Mouse (Mus musculus): ENCODE results near the gene Zfp653. TPM values are rescaled to one million over a fixed set of nuclear protein-coding genes. Genes with fewer than 3 reads are reported as not detected.

The Zfp653 gene
- polyA plus RNA-seq, 1 experiment = 52.0 TPM

DNA sequence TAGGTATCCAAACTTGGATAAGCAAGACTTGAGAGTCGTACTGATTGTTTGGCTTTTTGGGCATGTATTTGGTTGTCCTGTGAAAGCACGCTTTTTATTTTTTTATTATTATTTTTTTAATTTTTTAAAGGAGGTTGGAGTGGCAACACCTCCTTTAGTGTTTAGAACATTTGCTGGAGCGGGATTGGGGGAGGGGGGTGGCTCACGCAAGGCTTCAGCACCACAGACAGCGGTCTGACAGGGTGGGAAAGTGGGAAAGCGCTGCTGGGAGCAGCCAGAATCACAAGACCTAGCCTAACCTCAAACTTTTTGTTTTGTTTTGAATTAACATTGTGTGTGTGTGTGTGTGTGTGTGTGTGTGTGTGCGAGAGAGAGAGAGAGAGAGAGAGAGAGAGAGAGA lies 17.5 kb downstream of the Zfp653 start:
- WGBS = 52% methylated on average over 7 of the region's 7 CpGs
- no peaks in the 10 kb centered on the region; the same call in 1 of the 2 replicates for H3K36me3 ChIP-seq (ENCODE audit: control insufficient read depth, insufficient read depth, low read length)
- H3K27me3 ChIP-seq (ENCODE audit: control insufficient read depth, insufficient read depth, low read length) = peaks cover 10% of the 10 kb centered on the region; the same call in 1 of the 2 replicates
- TF ChIP-seq CTCF (IDR thresholded peaks at IDR 0.05; ENCODE audit: borderline replicate concordance, control insufficient read depth, extremely low read depth, insufficient read depth, low read length, poor library complexity) (no peak), POLR2A (IDR thresholded peaks at IDR 0.05; ENCODE audit: control insufficient read depth, extremely low read depth, insufficient read depth, low read length, poor library complexity) (no peak)
- H3K27ac ChIP-seq (ENCODE audit: control insufficient read depth, insufficient read depth, low read length) = no peak overlapping the region
- no peak overlapping the region for H3K4me3 ChIP-seq (ENCODE audit: control insufficient read depth, insufficient read depth, low read length)
- no peak for DNase-seq
- peaks cover 21% of the 10 kb centered on the region for H3K4me1 ChIP-seq (replicated peaks; ENCODE audit: control insufficient read depth, insufficient read depth, low read length)

DNA sequence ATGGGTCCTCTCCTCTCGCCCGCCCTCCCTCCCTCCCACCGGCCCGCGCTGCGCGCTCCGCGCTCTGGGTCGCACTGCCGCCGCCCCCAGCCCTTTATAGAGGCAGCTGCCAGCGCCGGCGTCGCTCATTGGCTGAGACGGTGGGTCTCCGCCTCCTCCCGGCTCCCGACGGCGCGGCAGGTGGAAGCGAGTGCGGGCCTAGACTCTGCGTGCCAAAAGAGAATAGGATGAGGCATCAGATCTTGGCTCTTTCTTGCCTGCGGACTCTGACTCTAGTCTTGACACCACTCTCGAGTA lies 19.3 kb downstream of the Zfp653 start, which contains the start of gene Elavl3:
TSS of gene Elavl3 (minus strand) at position 66 of the 297 bp plus-strand sequence.
- WGBS = 6% methylated on average over 25 of the region's 28 CpGs
- H3K36me3 ChIP-seq (ENCODE audit: control insufficient read depth, insufficient read depth, low read length) = no peaks in the 10 kb centered on the region
- peaks cover 21% of the 10 kb centered on the region for H3K4me1 ChIP-seq (replicated peaks; ENCODE audit: control insufficient read depth, insufficient read depth, low read length)
- TF ChIP-seq CTCF (IDR thresholded peaks at IDR 0.05; ENCODE audit: borderline replicate concordance, control insufficient read depth, extremely low read depth, insufficient read depth, low read length, poor library complexity) (no peak), POLR2A (IDR thresholded peaks at IDR 0.05; ENCODE audit: control insufficient read depth, extremely low read depth, insufficient read depth, low read length, poor library complexity) (no peak)
- H3K4me3 ChIP-seq (ENCODE audit: control insufficient read depth, insufficient read depth, low read length) = no peak within 1 kb of the TSS
- H3K27me3 ChIP-seq (ENCODE audit: control insufficient read depth, insufficient read depth, low read length) = peaks cover 10% of the 10 kb centered on the region; the same call in 1 of the 2 replicates
- no peak within 1 kb of the TSS for H3K27ac ChIP-seq (ENCODE audit: control insufficient read depth, insufficient read depth, low read length)
- DNase-seq = peak; percentile 54

DNA sequence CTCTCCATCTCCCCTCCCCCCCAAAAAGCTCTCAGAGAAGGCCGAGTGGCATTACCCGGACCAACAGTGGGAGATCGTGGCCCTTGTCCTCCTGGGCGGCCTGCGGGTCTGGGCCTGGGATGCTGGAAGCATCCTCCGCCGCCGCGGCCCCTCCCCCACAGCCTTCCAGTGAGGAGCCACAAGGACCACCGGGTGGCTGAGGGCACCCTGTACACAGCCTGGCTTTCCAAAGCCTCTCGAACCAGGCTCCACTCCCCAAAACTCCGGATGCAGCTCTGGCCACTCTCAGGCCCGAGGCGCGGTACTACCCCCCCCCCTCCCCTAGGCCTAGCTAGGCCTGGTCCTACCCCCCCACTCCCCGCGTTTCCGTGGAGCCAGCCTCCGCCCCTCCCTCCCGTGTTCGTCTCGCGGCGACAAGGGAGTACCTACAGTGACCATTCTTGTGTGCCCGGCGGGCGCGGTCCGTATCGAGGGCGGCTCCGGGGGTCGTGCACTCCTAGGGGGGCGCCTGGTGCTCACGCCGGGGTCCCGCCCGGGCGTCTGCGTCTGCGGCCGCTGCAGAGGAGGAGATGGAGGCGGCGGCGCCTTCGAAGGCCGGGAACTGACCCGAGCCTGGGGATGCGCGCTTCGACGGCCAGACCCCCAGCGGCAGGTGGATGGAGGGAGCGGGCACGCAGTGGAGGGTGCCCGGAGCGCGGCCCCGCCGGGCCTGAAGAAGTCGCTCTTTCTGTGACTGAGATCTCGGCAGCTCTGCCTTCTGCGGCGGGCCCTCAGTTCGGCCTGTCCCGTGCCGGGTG lies 19.8 kb downstream of the Zfp653 start:
- TF ChIP-seq POLR2A (IDR thresholded peaks at IDR 0.05; ENCODE audit: control insufficient read depth, extremely low read depth, insufficient read depth, low read length, poor library complexity) (no peak), CTCF (IDR thresholded peaks at IDR 0.05; ENCODE audit: borderline replicate concordance, control insufficient read depth, extremely low read depth, insufficient read depth, low read length, poor library complexity) (no peak)
- WGBS = 8% methylated on average over 54 of the region's 67 CpGs
- no peak overlapping the region for H3K27ac ChIP-seq (ENCODE audit: control insufficient read depth, insufficient read depth, low read length)
- H3K27me3 ChIP-seq (ENCODE audit: control insufficient read depth, insufficient read depth, low read length) = peaks cover 10% of the 10 kb centered on the region; the same call in 1 of the 2 replicates
- H3K4me3 ChIP-seq (ENCODE audit: control insufficient read depth, insufficient read depth, low read length) = no peak overlapping the region
- H3K4me1 ChIP-seq (replicated peaks; ENCODE audit: control insufficient read depth, insufficient read depth, low read length) = peaks cover 21% of the 10 kb centered on the region
- DNase-seq = no peak
- no peaks in the 10 kb centered on the region for H3K36me3 ChIP-seq (ENCODE audit: control insufficient read depth, insufficient read depth, low read length)

DNA sequence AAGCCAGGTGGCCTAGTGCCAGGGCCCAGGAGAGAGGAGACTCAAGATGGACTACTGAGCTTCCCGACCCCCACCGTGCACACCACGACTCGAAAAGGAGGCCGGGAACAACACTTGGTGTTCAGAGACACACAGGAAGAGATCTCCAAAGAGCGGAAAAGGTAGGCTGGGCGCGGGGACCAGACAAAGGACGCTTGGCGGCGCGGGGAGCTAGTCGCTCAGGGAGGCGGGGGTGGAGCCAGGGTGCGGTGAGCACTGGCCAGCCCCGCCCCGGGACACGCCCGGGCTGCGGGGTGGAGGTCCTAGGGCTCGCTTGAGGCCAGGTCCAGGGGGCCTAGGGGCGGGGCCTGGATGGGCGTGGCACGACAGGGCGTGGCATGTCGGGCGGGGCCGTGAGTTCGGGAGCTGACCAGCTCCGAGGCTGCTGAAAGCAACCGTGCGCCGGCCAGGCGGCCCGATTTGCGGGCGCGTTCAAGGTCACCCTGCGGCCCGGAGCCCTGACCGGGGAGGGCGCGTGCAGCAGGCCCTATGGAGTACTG lies 20.8 kb downstream of the Zfp653 start:
- Histone ChIP-seq H3K4me3 (ENCODE audit: control insufficient read depth, insufficient read depth, low read length) (no peak overlapping the region), H3K27me3 (ENCODE audit: control insufficient read depth, insufficient read depth, low read length) (peaks cover 10% of the 10 kb centered on the region; the same call in 1 of the 2 replicates), H3K27ac (ENCODE audit: control insufficient read depth, insufficient read depth, low read length) (no peak overlapping the region), H3K36me3 (ENCODE audit: control insufficient read depth, insufficient read depth, low read length) (no peaks in the 10 kb centered on the region), H3K4me1 (replicated peaks; ENCODE audit: control insufficient read depth, insufficient read depth, low read length) (peaks cover 21% of the 10 kb centered on the region)
- no peak for TF ChIP-seq POLR2A (IDR thresholded peaks at IDR 0.05; ENCODE audit: control insufficient read depth, extremely low read depth, insufficient read depth, low read length, poor library complexity)
- no peak for TF ChIP-seq CTCF (IDR thresholded peaks at IDR 0.05; ENCODE audit: borderline replicate concordance, control insufficient read depth, extremely low read depth, insufficient read depth, low read length, poor library complexity)
- peak; percentile 26 for DNase-seq
- WGBS = 5% methylated on average over 43 of the region's 43 CpGs

DNA sequence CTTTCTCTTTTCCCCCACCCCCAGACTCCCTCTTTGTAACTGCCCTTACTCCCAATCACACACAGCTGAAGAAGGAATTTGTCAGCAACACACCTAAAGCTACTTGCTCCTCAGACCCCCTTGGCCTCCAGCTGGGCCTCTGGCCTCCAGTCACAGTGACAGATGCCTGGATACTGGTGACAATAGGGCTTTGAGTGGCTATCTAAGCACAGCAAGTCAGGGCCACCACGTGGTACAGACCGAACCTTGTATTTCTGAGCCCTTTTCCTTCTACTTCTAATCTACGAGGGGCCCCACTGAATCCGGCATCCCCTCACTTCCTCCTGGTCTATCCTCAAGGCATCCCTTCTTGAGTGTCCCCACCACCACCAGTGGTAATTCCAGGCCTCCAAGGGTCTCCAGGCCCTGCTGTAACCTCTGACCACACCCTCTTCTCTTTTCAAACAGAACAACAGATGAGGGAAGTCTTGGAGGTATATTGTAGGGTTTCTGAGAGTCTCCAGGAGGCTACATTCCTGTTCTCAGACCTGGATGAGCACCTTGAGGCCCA lies 21.4 kb downstream of the Zfp653 start:
- Histone ChIP-seq H3K4me3 (ENCODE audit: control insufficient read depth, insufficient read depth, low read length) (no peak overlapping the region), H3K27ac (ENCODE audit: control insufficient read depth, insufficient read depth, low read length) (no peak overlapping the region), H3K27me3 (ENCODE audit: control insufficient read depth, insufficient read depth, low read length) (peaks cover 10% of the 10 kb centered on the region; the same call in 1 of the 2 replicates), H3K4me1 (replicated peaks; ENCODE audit: control insufficient read depth, insufficient read depth, low read length) (peaks cover 21% of the 10 kb centered on the region), H3K36me3 (ENCODE audit: control insufficient read depth, insufficient read depth, low read length) (no peaks in the 10 kb centered on the region)
- WGBS = 65% methylated on average over 4 of the region's 4 CpGs
- TF ChIP-seq CTCF (IDR thresholded peaks at IDR 0.05; ENCODE audit: borderline replicate concordance, control insufficient read depth, extremely low read depth, insufficient read depth, low read length, poor library complexity) (no peak), POLR2A (IDR thresholded peaks at IDR 0.05; ENCODE audit: control insufficient read depth, extremely low read depth, insufficient read depth, low read length, poor library complexity) (no peak)
- DNase-seq = no peak

DNA sequence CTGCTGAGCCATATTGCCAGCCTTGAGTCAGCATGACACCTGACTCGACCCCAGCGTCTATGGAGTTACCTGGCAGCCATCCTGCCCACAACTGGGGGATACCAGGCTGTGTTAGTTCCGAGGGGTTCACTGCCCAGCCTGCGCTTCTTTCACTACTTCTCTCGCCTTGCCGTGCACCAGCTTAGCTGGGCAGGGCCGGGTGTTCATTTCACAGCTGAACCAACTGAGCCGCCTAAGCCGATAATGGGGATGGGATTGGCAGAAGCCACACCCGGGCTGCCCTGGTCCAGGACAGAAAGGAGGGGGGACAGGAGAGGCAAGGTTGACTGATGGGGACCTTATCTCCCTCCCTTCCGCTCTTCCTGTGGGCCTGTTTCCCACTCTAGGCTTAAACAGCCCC lies 21.9 kb downstream of the Zfp653 start:
- no peak for DNase-seq
- Histone ChIP-seq H3K27me3 (ENCODE audit: control insufficient read depth, insufficient read depth, low read length) (peaks cover 10% of the 10 kb centered on the region; the same call in 1 of the 2 replicates), H3K4me3 (ENCODE audit: control insufficient read depth, insufficient read depth, low read length) (no peak overlapping the region), H3K4me1 (replicated peaks; ENCODE audit: control insufficient read depth, insufficient read depth, low read length) (peaks cover 17% of the 10 kb centered on the region), H3K36me3 (ENCODE audit: control insufficient read depth, insufficient read depth, low read length) (no peaks in the 10 kb centered on the region), H3K27ac (ENCODE audit: control insufficient read depth, insufficient read depth, low read length) (no peak overlapping the region)
- WGBS = 78% methylated on average over 11 of the region's 11 CpGs
- TF ChIP-seq POLR2A (IDR thresholded peaks at IDR 0.05; ENCODE audit: control insufficient read depth, extremely low read depth, insufficient read depth, low read length, poor library complexity) (no peak), CTCF (IDR thresholded peaks at IDR 0.05; ENCODE audit: borderline replicate concordance, control insufficient read depth, extremely low read depth, insufficient read depth, low read length, poor library complexity) (no peak)

Measured in thymus, adult 2 months (tissue).